Mouse (Mus musculus) liver, embryonic 14.5 days (tissue): ENCODE measurements around the gene Ctnna2. TPM values are rescaled to one million over a fixed set of nuclear protein-coding genes. Genes with fewer than 3 reads are reported as not detected.

ENCODE experiments used
- ATAC-seq: fragments of 200-750 bp; cut with Nextera tagmentation; 2 replicates; pipeline ENCODE4 v1.8.0; 2017; ENCODE audit warnings: moderate number of reproducible peaks, mild to moderate bottlenecking, moderate library complexity; ENCODE audit not compliant: insufficient read depth
- DNase-seq, 3 experiments: peaks; one replicate each; pipeline ENCODE4 v3.0.0-alpha.2; 2012 to 2013; ENCODE audit warnings: low read depth in 3 of 3, low spot score in 3 of 3
- H3K27ac ChIP-seq: fragments of 300-500 bp; sonication (generic); 2 replicates; pipeline ENCODE4 v1.5.1; 2014; ENCODE audit warnings: moderate library complexity, mild to moderate bottlenecking, control low read depth, inconsistent platforms
- H3K27me3 ChIP-seq: fragments of 300-500 bp; sonication (generic); 2 replicates; pipeline ENCODE4 v1.6.1; 2014; ENCODE audit warnings: mild to moderate bottlenecking, low read length, moderate library complexity; ENCODE audit not compliant: control insufficient read depth, insufficient read depth
- H3K36me3 ChIP-seq: fragments of 300-500 bp; sonication (generic); replicated peaks from 2 replicates; pipeline ENCODE4 v1.6.1; 2014; ENCODE audit warnings: low read depth; ENCODE audit not compliant: control insufficient read depth, insufficient read depth
- H3K4me1 ChIP-seq, 2 experiments: fragments of 200-500 bp in 1 of 2; fragments of 300-500 bp in 1 of 2; sonication (generic) in 1 of 2; replicated peaks; 2 replicates each; pipeline ENCODE4 v1.6.1; 2012 to 2014; ENCODE audit warnings: antibody characterized with exemption in 1 of 2, inconsistent platforms in 1 of 2, low read length in 1 of 2; ENCODE audit not compliant: control insufficient read depth in 2 of 2, insufficient read depth in 2 of 2
- H3K4me2 ChIP-seq: fragments of 300-500 bp; sonication (generic); 2 replicates; pipeline ENCODE4 v1.6.1; 2014; ENCODE audit warnings: low read depth, mild to moderate bottlenecking, control low read depth, moderate library complexity
- H3K4me3 ChIP-seq, 2 experiments: fragments of 200-500 bp in 1 of 2; fragments of 300-500 bp in 1 of 2; sonication (generic) in 1 of 2; 2 replicates each; pipeline ENCODE4 v1.5.1; 2012 to 2014; ENCODE audit warnings: low read depth in 2 of 2, low read length in 2 of 2, mild to moderate bottlenecking in 2 of 2, control low read depth in 1 of 2, inconsistent platforms in 1 of 2, moderate library complexity in 1 of 2; ENCODE audit not compliant: insufficient read depth in 1 of 2
- H3K9ac ChIP-seq: fragments of 300-500 bp; sonication (generic); replicated peaks from 2 replicates; pipeline ENCODE4 v1.6.1; 2014; ENCODE audit warnings: mild to moderate bottlenecking, control low read depth, moderate library complexity
- H3K9me3 ChIP-seq: fragments of 300-500 bp; sonication (generic); 2 replicates; pipeline ENCODE4 v1.6.1; 2016; ENCODE audit warnings: low read length, mixed read lengths; ENCODE audit not compliant: control insufficient read depth
- CTCF ChIP-seq: IDR thresholded peaks from 2 replicates; pipeline ENCODE4 v1.5.1; 2016; ENCODE audit warnings: antibody characterized with exemption, low read depth, control low read depth
- EP300 ChIP-seq: IDR thresholded peaks from 2 replicates; pipeline ENCODE4 v1.6.1; 2016; ENCODE audit warnings: antibody characterized with exemption, low read depth
- WGBS: fragments of 180-500 bp; shearing (Covaris S2); extraction: QIAGEN DNeasy Blood & Tissue Kit; methylation state at CpG from one replicate; pipeline ENCODE4 v1.1.7; 2014; ENCODE audit not compliant: insufficient replicate concordance; 5-methylcytosine and 5-hydroxymethylcytosine counted together
- polyA plus RNA-seq, 2 experiments: library from polyadenylated mRNA; depleted of rRNA in 1 of 2; stranded (reverse) in 1 of 2; unstranded in 1 of 2; fragments of >200 nt; fragmentation: Nextera tagmentation in 1 of 2; extraction: Ambion mirVana in 1 of 2; gene quantifications; 2 replicates each; pipeline versions ENCODE4 v1.2.1 to v1.2.3; 2012 to 2014

The Ctnna2 gene
- polyA plus RNA-seq, 2 experiments = 0.08 to 0.14 TPM

- Histone ChIP-seq H3K4me3 (no peak overlapping the region), H3K36me3 (no peaks in the 10 kb centered on the region), H3K4me2 (no peak overlapping the region), H3K27ac (no peak overlapping the region), H3K9me3 (no peaks in the 10 kb centered on the region), H3K9ac (no peak overlapping the region), H3K27me3 (no peaks in the 10 kb centered on the region), H3K4me1 (no peaks in the 10 kb centered on the region)
- TF ChIP-seq EP300 (no peak), CTCF (no peak)
- no peak for ATAC-seq
- DNase-seq = no peak
- 78% methylated on average over 2 of the region's 2 CpGs for WGBS
These were observed 790.9 kb downstream of the Ctnna2 start for GRCm38 (mm10) chr6:77188628-77189027.

DNA sequence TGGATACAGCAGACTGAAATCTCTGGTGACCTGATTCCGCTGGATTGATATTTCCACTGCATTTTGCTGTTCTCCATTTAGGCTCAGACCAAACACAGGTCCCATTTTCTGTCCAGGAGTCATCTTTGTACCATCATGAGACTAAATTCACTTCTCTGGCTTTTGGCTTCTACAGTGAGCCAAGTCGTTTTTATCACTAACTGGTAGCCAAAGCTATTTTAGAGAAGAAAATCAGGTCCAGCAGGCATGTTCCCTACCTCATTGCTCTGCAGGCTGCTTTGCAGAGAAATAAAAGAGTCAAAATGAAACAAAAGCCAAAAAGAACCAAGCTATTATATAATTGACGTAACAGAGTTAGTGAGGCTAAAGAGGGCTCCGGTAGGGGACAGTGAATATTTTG lies 793.7 kb downstream of the Ctnna2 start:
- Histone ChIP-seq H3K4me1 (no peaks in the 10 kb centered on the region), H3K27ac (no peak overlapping the region), H3K4me2 (no peak overlapping the region), H3K36me3 (no peaks in the 10 kb centered on the region), H3K9ac (no peak overlapping the region), H3K27me3 (no peaks in the 10 kb centered on the region), H3K9me3 (no peaks in the 10 kb centered on the region), H3K4me3 (no peak overlapping the region)
- TF ChIP-seq CTCF (no peak), EP300 (no peak)
- WGBS = 52% methylated on average over 4 of the region's 4 CpGs
- ATAC-seq = no peak
- DNase-seq = no peak

- Histone ChIP-seq H3K9me3 (no peaks in the 10 kb centered on the region), H3K27me3 (no peaks in the 10 kb centered on the region), H3K4me2 (no peak overlapping the region), H3K4me1 (no peaks in the 10 kb centered on the region), H3K27ac (no peak overlapping the region), H3K4me3 (no peak overlapping the region), H3K36me3 (no peaks in the 10 kb centered on the region), H3K9ac (no peak overlapping the region)
- ATAC-seq (no peak), DNase-seq (no peak)
- TF ChIP-seq EP300 = no peak
- TF ChIP-seq CTCF = no peak
- WGBS = 37% methylated on average over 2 of the region's 2 CpGs
These were observed 794.6 kb downstream of the Ctnna2 start for GRCm38 (mm10) chr6:77184896-77185295.

DNA sequence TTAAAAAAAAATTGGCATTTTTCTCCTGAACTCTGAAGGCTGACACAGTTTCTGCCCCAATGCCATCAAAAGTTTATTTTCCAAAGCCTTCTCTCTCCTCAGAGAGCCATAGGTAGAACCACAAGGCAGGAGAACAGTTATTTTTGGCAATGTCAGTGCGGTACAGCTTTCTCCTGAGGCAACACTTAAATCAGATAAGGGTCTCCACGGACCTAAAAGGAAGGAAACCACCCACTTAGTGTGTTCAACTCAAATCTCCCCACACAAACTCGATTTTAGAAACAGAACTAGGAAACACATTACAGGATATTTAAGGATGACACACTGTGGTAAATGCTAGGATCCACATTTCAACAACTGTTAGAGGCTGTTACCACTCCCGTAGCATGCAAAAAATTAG lies 803.7 kb downstream of the Ctnna2 start:
- Histone ChIP-seq H3K27me3 (no peaks in the 10 kb centered on the region), H3K4me1 (no peaks in the 10 kb centered on the region), H3K4me2 (no peak overlapping the region), H3K9ac (no peak overlapping the region), H3K27ac (no peak overlapping the region), H3K4me3 (no peak overlapping the region), H3K9me3 (no peaks in the 10 kb centered on the region), H3K36me3 (no peaks in the 10 kb centered on the region)
- ATAC-seq (no peak), DNase-seq (no peak)
- 7% methylated on average over 4 of the region's 4 CpGs for WGBS
- TF ChIP-seq EP300 (no peak), CTCF (no peak)

DNA sequence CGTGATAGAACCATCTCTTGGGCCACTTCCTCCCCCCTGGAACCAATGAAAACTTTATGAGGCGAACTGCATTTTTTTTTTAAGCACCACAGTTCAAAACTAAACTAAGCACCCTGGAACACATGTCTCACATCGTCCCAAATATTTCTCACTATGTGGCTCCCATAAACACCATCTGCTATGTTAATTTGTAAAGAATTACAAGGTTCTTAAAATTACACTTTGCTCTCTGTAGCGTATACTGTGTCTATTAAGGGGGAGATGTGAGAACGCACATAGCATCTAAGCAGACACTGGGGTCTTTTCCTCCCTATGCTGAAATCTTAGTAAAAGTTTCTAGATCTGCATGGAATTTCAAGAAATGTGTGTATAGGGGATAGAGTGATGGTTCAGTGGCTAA lies 822.5 kb downstream of the Ctnna2 start:
- no peak for ATAC-seq
- no peaks in the 10 kb centered on the region for H3K27me3 ChIP-seq
- WGBS = 66% methylated on average over 5 of the region's 5 CpGs

More for the DNA sequence above, 822.5 kb downstream of the Ctnna2 start:
- Histone ChIP-seq H3K27ac (no peak overlapping the region), H3K36me3 (no peaks in the 10 kb centered on the region), H3K4me3 (no peak overlapping the region), H3K9ac (no peak overlapping the region), H3K9me3 (no peaks in the 10 kb centered on the region), H3K4me1 (no peaks in the 10 kb centered on the region), H3K4me2 (no peak overlapping the region)
- no peak for TF ChIP-seq EP300
- TF ChIP-seq CTCF = no peak
- no peak for DNase-seq
